Mouse (Mus musculus): ENCODE data around the gene Cts8.

The Cts8 gene

GRCm38 (mm10) chr13:61255258-61255657 lies at the start of gene Cts8:
TSS of gene Cts8 (minus strand) at chr13:61255358.
- in situ Hi-C loops (cut with MboI; ENCODE audit: unreplicated experiment in 2 of 2), result no loop called here

GRCm38 (mm10) chr13:61288739-61289138 lies 33.6 kb upstream of the Cts8 start, which contains the start of gene Gm49398:
TSS of gene Gm49398 (minus strand) at chr13:61288839.
- in situ Hi-C loops (cut with MboI; ENCODE audit: unreplicated experiment in 2 of 2), result no loop called here

GRCm38 (mm10) chr13:61241076-61241947 lies 13.8 kb downstream of the Cts8 start:
- in situ Hi-C loops (cut with MboI; ENCODE audit: unreplicated experiment in 2 of 2), result loop anchor here (5.0 to 10.0 kb wide), 4 partner anchors 414 to 1387 kb away; no protein-coding TSS in a partner anchor

GRCm38 (mm10) chr13:61203310-61203709 lies 51.8 kb downstream of the Cts8 start, which contains the start of gene Cts6:
TSS of gene Cts6 (minus strand) at chr13:61203410.
- in situ Hi-C loops (cut with MboI; ENCODE audit: unreplicated experiment in 2 of 2), result no loop called here
